30 mouse cellular contexts compared by ENCODE assay signal in genomic region chr1:163682935-163683430, GRCm38 (mm10). TPM values are rescaled to one million over a fixed set of nuclear protein-coding genes. Genes with fewer than 3 reads are reported as not detected.
A peak's percentile ranks its signal among the peaks of the same experiment; 100 is the strongest.
DNase-seq lines count a peak whose midpoint lies in the region; ATAC-seq lines count a peak whose summit lies in the region.
"Had no signal": no experiment of that assay in that cellular context is flagged by ENCODE, and none has a peak within 500 bp of the region (broad histone marks: within the 10 kb centered on the region; RNA-seq: fewer than 3 reads in every experiment).

No protein-coding gene starts in this region.

- no peak overlapping the region for H3K4me2 ChIP-seq in kidney, embryonic 15.5 days
- H3K4me2 ChIP-seq in embryonic facial prominence, embryonic 11.5 days (ENCODE audit: low read depth, low read length): no peak overlapping the region
- H3K4me2 ChIP-seq: forebrain, embryonic 13.5 days; heart, embryonic 11.5 days; liver, embryonic 11.5 days had no signal

- no peak for DNase-seq in kidney, adult 8-10 months
- peak; percentile 74 for DNase-seq in embryonic facial prominence, embryonic 11.5 days (ENCODE audit: low spot score)
- DNase-seq in forelimb bud, embryonic 11.5 days (ENCODE audit: low read depth, low spot score): peak; percentile 52
- peak; percentile 20 for DNase-seq in mesoderm, embryonic 11.5 days (ENCODE audit: low read depth, low spot score)
- no peak for DNase-seq in urinary bladder, adult 2 months (ENCODE audit: low spot score)
- no peak for DNase-seq in left cerebral cortex, adult 8-10 months (ENCODE audit: low spot score in 2 of 2)
- DNase-seq: adrenal gland, adult 8-10 months; cerebellum, adult 11-12 months; cerebellum, postnatal 10 days; gastrocnemius, postnatal 14 days; heart, adult 11 months; kidney, postnatal 25 days; liver, postnatal 0 days; thymus, postnatal 14 days had no signal

- H3K9ac ChIP-seq in kidney, embryonic 15.5 days: no peak overlapping the region
- no peak overlapping the region for H3K9ac ChIP-seq in embryonic facial prominence, embryonic 11.5 days (replicated peaks; ENCODE audit: low read length)
- H3K9ac ChIP-seq: forebrain, embryonic 13.5 days; liver, postnatal 0 days had no signal

- 0 out of 2 replicates have a peak, but pooled peaks have one; percentile 46 for ATAC-seq in kidney, embryonic 15.5 days (replicated peaks; ENCODE audit: low FRiP score)
- ATAC-seq in embryonic facial prominence, embryonic 11.5 days (replicated peaks; ENCODE audit: insufficient number of reproducible peaks, low FRiP score, low TSS enrichment, low read depth): no peak
- ATAC-seq in inflammation-experienced regulatory T-cells, adult 6 months: no peak
- ATAC-seq: forebrain, embryonic 13.5 days; hindbrain, embryonic 16.5 days; intestine, postnatal 0 days; liver, postnatal 0 days; lung, postnatal 0 days; Patski had no signal

- H3K4me3 ChIP-seq in kidney, embryonic 15.5 days (replicated peaks): no peak overlapping the region
- H3K4me3 ChIP-seq in embryonic facial prominence, embryonic 11.5 days (ENCODE audit: low read depth, low read length): no peak overlapping the region
- H3K4me3 ChIP-seq: forebrain, embryonic 13.5 days; hindbrain, embryonic 10.5 days; layer of hippocampus, adult 2 months; midbrain, embryonic 10.5 days had no signal

- no peaks in the 10 kb centered on the region for H3K27me3 ChIP-seq in kidney, embryonic 15.5 days
- H3K27me3 ChIP-seq in embryonic facial prominence, embryonic 11.5 days (ENCODE audit: control insufficient read depth, insufficient read depth, low read length): no peaks in the 10 kb centered on the region
- H3K27me3 ChIP-seq: forebrain, embryonic 13.5 days; Patski had no signal

- no peaks in the 10 kb centered on the region for H3K9me3 ChIP-seq in kidney, embryonic 15.5 days (replicated peaks)
- H3K9me3 ChIP-seq in embryonic facial prominence, embryonic 11.5 days (replicated peaks; ENCODE audit: control insufficient read depth, low read length): no peaks in the 10 kb centered on the region
- H3K9me3 ChIP-seq: forebrain, embryonic 13.5 days; hindbrain, embryonic 10.5 days; midbrain, embryonic 10.5 days had no signal

- H3K4me1 ChIP-seq in kidney, embryonic 15.5 days: 0 out of 2 replicates have a peak, but pooled peaks cover 9% of the 10 kb centered on the region
- H3K4me1 ChIP-seq in embryonic facial prominence, embryonic 11.5 days (ENCODE audit: control insufficient read depth, insufficient read depth, low read length): no peaks in the 10 kb centered on the region
- H3K4me1 ChIP-seq: forebrain, embryonic 13.5 days; hindbrain, embryonic 10.5 days; midbrain, embryonic 10.5 days had no signal

- H3K27ac ChIP-seq in kidney, embryonic 15.5 days: no peak overlapping the region
- no peak overlapping the region for H3K27ac ChIP-seq in embryonic facial prominence, embryonic 11.5 days (replicated peaks; ENCODE audit: low read depth, low read length)
- H3K27ac ChIP-seq: forebrain, embryonic 13.5 days; hindbrain, embryonic 10.5 days; layer of hippocampus, adult 2 months; macrophage; midbrain, embryonic 10.5 days had no signal

- no peaks in the 10 kb centered on the region for H3K36me3 ChIP-seq in kidney, embryonic 15.5 days
- no peaks in the 10 kb centered on the region for H3K36me3 ChIP-seq in embryonic facial prominence, embryonic 11.5 days (replicated peaks; ENCODE audit: control insufficient read depth, insufficient read depth, low read depth, low read length)
- H3K36me3 ChIP-seq: hindbrain, embryonic 10.5 days; midbrain, embryonic 10.5 days had no signal

- 25% methylated on average over 2 of the region's 2 CpGs for WGBS in kidney, embryonic 15.5 days
- WGBS in embryonic facial prominence, embryonic 11.5 days: 30% methylated on average over 2 of the region's 2 CpGs

RNA-seq across cellular contexts. Expression of gene Mettl11b, which starts 42.0 kb away (rescaled TPM):
- polyA plus RNA-seq in kidney, embryonic 15.5 days (2015; fragmentation: Nextera tagmentation; extraction: Ambion mirVana): 0.09 and 0.34 TPM in 2 replicates
- 0.95 and 1.2 TPM in 2 replicates for polyA plus RNA-seq in embryonic facial prominence, embryonic 11.5 days (2014; fragmentation: Nextera tagmentation; extraction: Ambion mirVana)
- polyA plus RNA-seq in inflammation-experienced regulatory T-cells, adult 6 months (2017; shearing (Covaris generic)): not detected
- polyA plus RNA-seq in urinary bladder, adult 2 months (2012; rRNA removed): not detected in 2 replicates
- 1 to 10 TPM; 1.8 to 2.4 (median 2.0) TPM for total RNA-seq in left cerebral cortex, adult 8-10 months (2022)
- total RNA-seq: adrenal gland, adult 8-10 months; ES-E14; neutrophil, adult 5-6 weeks had no signal
- polyA plus RNA-seq: hindbrain, embryonic 16.5 days; intestine, postnatal 0 days; liver, embryonic 11.5 days; liver, postnatal 0 days; macrophage; Patski; small intestine, adult 2 months had no signal

Comparison
In these comparisons a context has a peak if more than half of its experiments do, and no peak if none do; other contexts are left out.
1. DNase-seq: peak in embryonic facial prominence, embryonic 11.5 days (single experiment), forelimb bud, embryonic 11.5 days (single experiment) and mesoderm, embryonic 11.5 days (single experiment); none in kidney, adult 8-10 months (0 of 2), urinary bladder, adult 2 months (single experiment) and left cerebral cortex, adult 8-10 months (0 of 2).